Mouse (Mus musculus): ENCODE results near the gene Atp6v0d1. TPM values are rescaled to one million over a fixed set of nuclear protein-coding genes. Genes with fewer than 3 reads are reported as not detected.

The Atp6v0d1 gene
- total RNA-seq, 2 experiments from 2014 or later, result 58.2 to 59.5 TPM

Small RNA genes within 50 kb of the gene (microRNA-seq; reads per million reads assigned to microRNA genes)
- gene Mir1966, result 1.0 to 1.4 reads per million in 2 experiments

Other genes with a start within 250 kb of the Atp6v0d1 start
- 1 to 10 TPM; 2.5 to 2.7 TPM for gene Lrrc29, start 239.8 kb downstream of the Atp6v0d1 start, total RNA-seq (2021)
- gene Tmem208, start 239.7 kb downstream of the Atp6v0d1 start, total RNA-seq (2021), result 10 to 100 TPM; 29.8 to 32.3 TPM
- 10 to 100 TPM in 1 of 2 experiments, 1 to 10 TPM in 1; 9.0 to 10.4 TPM for gene Fhod1, start 218.1 kb downstream of the Atp6v0d1 start, total RNA-seq (2021)
- 1 to 10 TPM; 3.3 to 3.5 TPM for gene Slc9a5, start 217.2 kb downstream of the Atp6v0d1 start, total RNA-seq (2021)
- gene Plekhg4, start 192.8 kb downstream of the Atp6v0d1 start, total RNA-seq (2021), result under 1 TPM in 1 of 2 experiments, not detected in 1; 0.17 TPM
- gene Kctd19, start 152.5 kb downstream of the Atp6v0d1 start, total RNA-seq (2021), result not detected
- under 1 TPM; 0.50 to 0.93 TPM for gene Lrrc36, start 152.5 kb downstream of the Atp6v0d1 start, total RNA-seq (2021)
- gene Tppp3, start 94.5 kb downstream of the Atp6v0d1 start, total RNA-seq (2021), result 10 to 100 TPM; 44.4 to 46.1 TPM
- gene Zdhhc1, start 69.1 kb downstream of the Atp6v0d1 start, total RNA-seq (2021), result 10 to 100 TPM; 14.6 to 15.9 TPM
- under 1 TPM; 0.43 to 0.52 TPM for gene Hsd11b2, start 47.3 kb downstream of the Atp6v0d1 start, total RNA-seq (2021)
- 10 to 100 TPM; 51.1 to 51.5 TPM for gene Ripor1, start 39.2 kb upstream of the Atp6v0d1 start, total RNA-seq (2021)
- gene Ctcf, start 70.5 kb upstream of the Atp6v0d1 start, total RNA-seq (2021), result 10 to 100 TPM; 59.1 to 63.2 TPM
- gene Agrp, start 71.3 kb upstream of the Atp6v0d1 start, total RNA-seq (2021), result not detected
- gene Carmil2, start 120.2 kb upstream of the Atp6v0d1 start, total RNA-seq (2021), result under 1 TPM; 0.41 TPM
- 10 to 100 TPM; 23.0 to 25.6 TPM for gene Acd, start 135.1 kb upstream of the Atp6v0d1 start, total RNA-seq (2021)
- gene Pard6a, start 135.1 kb upstream of the Atp6v0d1 start, total RNA-seq (2021), result 1 to 10 TPM; 5.9 to 6.2 TPM
- gene 4933405L10Rik, start 141.6 kb upstream of the Atp6v0d1 start, total RNA-seq (2021), result not detected
- 1 to 10 TPM; 5.4 to 6.8 TPM for gene Enkd1, start 142.2 kb upstream of the Atp6v0d1 start, total RNA-seq (2021)
- 1 to 10 TPM; 4.6 to 4.9 TPM for gene Gfod2, start 192.6 kb upstream of the Atp6v0d1 start, total RNA-seq (2021)